Mouse (Mus musculus) testis, adult 2 months (tissue): ENCODE measurements at regions not wholly inside any gene's neighbourhood (a gene's known extent, or its start where the extent isn't known, plus 50 kb on each side); places are given as distances from the start of the nearest gene placed in this dataset.

Experiments
- CTCF ChIP-seq: fragments of 200-500 bp; IDR thresholded peaks from 2 replicates; pipeline ENCODE4 v1.5.1; 2012; ENCODE audit warnings: low read depth, mild to moderate bottlenecking, inconsistent platforms, low read length, moderate library complexity; ENCODE audit not compliant: control insufficient read depth, insufficient read depth, insufficient replicate concordance
- POLR2A ChIP-seq: fragments of 200-500 bp; IDR thresholded peaks from 2 replicates; pipeline ENCODE4 v1.6.1; 2012; ENCODE audit warnings: low read depth, mild to moderate bottlenecking, inconsistent platforms, low read length, moderate library complexity; ENCODE audit not compliant: control insufficient read depth

GRCm38 (mm10) chr16:77252349-77252748 lies 238.8 kb downstream of the Usp25 start:
- no peak for TF ChIP-seq CTCF
- TF ChIP-seq POLR2A: no peak
